Mouse (Mus musculus) embryonic fibroblast, embryonic 13.5 days (primary cell): Measurements from ENCODE around the gene Ruvbl2.

Source experiments
- CTCF ChIP-seq: IDR thresholded peaks from 2 replicates; pipeline ENCODE4 v1.5.1; 2011; ENCODE audit warnings: mild to moderate bottlenecking, control low read depth, low read length, moderate library complexity, borderline replicate concordance; ENCODE audit not compliant: insufficient read depth
- POLR2A ChIP-seq: IDR thresholded peaks from 2 replicates; pipeline ENCODE4 v1.6.1; 2011; ENCODE audit warnings: low read depth, mild to moderate bottlenecking, control low read depth, low read length, moderate library complexity

DNA sequence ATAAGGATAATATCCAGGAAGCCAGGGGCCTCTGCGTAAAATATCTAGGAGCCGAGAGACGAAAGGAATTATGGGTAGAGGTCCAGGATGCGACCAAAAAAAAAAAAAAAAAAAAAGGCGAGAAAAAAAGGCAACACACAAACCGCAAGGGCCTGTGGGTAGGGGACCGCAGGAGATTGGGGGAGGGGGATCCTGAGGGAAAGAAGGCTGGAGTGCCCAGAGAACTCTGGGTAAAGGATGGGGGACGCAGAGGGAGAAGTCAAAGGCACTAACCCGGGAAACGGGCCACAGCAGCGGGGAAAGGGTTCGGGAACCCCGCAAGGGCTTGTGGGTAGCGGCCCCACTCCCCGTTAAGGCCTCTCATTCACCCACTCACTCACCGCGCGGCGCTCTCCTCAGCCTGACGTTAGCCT lies 42.8 kb downstream of the Ruvbl2 start:
- TF ChIP-seq CTCF = no peak
- TF ChIP-seq POLR2A = no peak
